Mouse (Mus musculus) forebrain, embryonic 16.5 days (tissue): Measurements from ENCODE around the gene Zfp935. TPM values are rescaled to one million over a fixed set of nuclear protein-coding genes. Genes with fewer than 3 reads are reported as not detected.
"Not testable (repeated sequence)": the region's sequence is repeated elsewhere in the genome, so short reads cannot be mapped to it uniquely, and the experiment has no call there.

ENCODE experiments used
- ATAC-seq: fragments of 200-750 bp; cut with Nextera tagmentation; 2 replicates; pipeline ENCODE4 v1.8.0; 2017; ENCODE audit warnings: mild to moderate bottlenecking, moderate library complexity
- H3K27ac ChIP-seq: fragments of 300-500 bp; sonication (generic); 2 replicates; pipeline ENCODE4 v1.5.1; 2014; ENCODE audit warnings: low read length, control low read depth
- H3K27me3 ChIP-seq: fragments of 300-500 bp; sonication (generic); replicated peaks from 2 replicates; pipeline ENCODE4 v1.6.1; 2014; ENCODE audit warnings: low read length; ENCODE audit not compliant: control insufficient read depth, insufficient read depth
- H3K36me3 ChIP-seq: fragments of 300-500 bp; sonication (generic); 2 replicates; pipeline ENCODE4 v1.6.1; 2014; ENCODE audit not compliant: control insufficient read depth, insufficient read depth
- H3K4me1 ChIP-seq: fragments of 300-500 bp; sonication (generic); replicated peaks from 2 replicates; pipeline ENCODE4 v1.6.1; 2014; ENCODE audit warnings: low read length; ENCODE audit not compliant: control insufficient read depth, insufficient read depth
- H3K4me2 ChIP-seq: fragments of 300-500 bp; sonication (generic); 2 replicates; pipeline ENCODE4 v1.6.1; 2014; ENCODE audit warnings: mild to moderate bottlenecking, low read length, control low read depth
- H3K4me3 ChIP-seq: fragments of 300-500 bp; sonication (generic); replicated peaks from 2 replicates; pipeline ENCODE4 v1.5.1; 2014; ENCODE audit warnings: mild to moderate bottlenecking, low read length, control low read depth
- H3K9ac ChIP-seq: fragments of 300-500 bp; sonication (generic); replicated peaks from 2 replicates; pipeline ENCODE4 v1.6.1; 2014; ENCODE audit warnings: low read depth, low read length, control low read depth
- H3K9me3 ChIP-seq: fragments of 300-500 bp; sonication (generic); 2 replicates; pipeline ENCODE4 v1.6.1; 2016; ENCODE audit warnings: low read length; ENCODE audit not compliant: control insufficient read depth
- WGBS: fragments of 180-500 bp; shearing (Covaris S2); extraction: QIAGEN DNeasy Blood & Tissue Kit; methylation state at CpG from one replicate; pipeline ENCODE4 v1.1.7; 2014; 5-methylcytosine and 5-hydroxymethylcytosine counted together
- polyA plus RNA-seq: library from polyadenylated mRNA; unstranded; fragments of >200 nt; fragmentation: Nextera tagmentation; extraction: Ambion mirVana; gene quantifications from 2 replicates; pipeline ENCODE4 v1.2.1, GENCODE M21; 2015

The Zfp935 gene
- not detected in 2 replicates for polyA plus RNA-seq

DNA sequence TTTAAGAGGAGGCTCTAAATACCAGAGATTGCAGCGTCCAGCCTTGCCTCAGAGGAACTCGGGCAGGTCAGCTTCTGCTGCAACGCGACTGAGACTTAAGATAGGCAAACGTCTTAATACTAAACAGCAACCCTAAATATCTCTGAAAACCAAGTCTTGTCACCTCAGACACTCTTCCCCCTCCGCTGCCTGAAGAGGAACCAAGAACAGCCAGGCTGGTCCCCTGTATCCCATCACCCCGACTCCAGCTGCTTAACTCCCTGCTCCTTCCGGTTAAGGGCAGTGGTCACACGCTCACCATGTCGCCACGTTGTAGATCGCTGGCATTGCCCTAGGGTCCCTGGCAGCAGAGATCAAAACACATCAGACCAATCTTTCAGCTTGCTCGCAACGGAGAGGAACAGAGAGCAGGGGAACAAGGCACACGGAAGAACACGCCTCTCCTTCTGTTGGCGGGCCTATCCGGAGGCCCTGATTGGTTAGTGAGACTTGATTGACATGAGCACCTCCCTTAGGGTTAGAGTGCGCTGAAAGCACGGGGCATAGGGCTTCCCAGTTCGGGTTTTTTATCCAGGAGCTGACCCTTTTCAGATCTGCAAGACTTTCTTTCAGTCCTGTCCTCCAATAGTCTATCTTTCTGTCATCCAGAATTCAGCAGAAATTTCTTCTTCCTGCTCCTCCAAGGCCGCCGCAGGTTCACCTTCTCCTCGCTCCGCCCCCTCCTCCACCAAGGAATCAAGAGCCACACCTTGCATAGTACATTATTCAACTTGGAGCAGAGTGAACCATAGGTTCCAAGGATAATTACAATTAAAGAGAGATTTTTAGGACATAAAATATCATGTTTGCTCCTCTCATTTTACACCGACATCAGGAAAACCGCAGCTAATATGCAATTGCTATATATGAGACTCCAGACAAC, at the start of gene Zfp935:
Zfp935 (minus strand) TSS at position 323 of the 922 bp plus-strand sequence.
- H3K4me2 ChIP-seq, result peak within 1 kb of the TSS; percentile 39
- not testable (repeated sequence) for H3K4me1 ChIP-seq, H3K36me3 ChIP-seq, H3K27ac ChIP-seq, H3K27me3 ChIP-seq, H3K9me3 ChIP-seq
- peak within 1 kb of the TSS; percentile 52 for H3K9ac ChIP-seq
- 2% methylated on average over 25 of the region's 27 CpGs for WGBS
- ATAC-seq, result peak; percentile 59; the same call in 1 of the 2 replicates
- H3K4me3 ChIP-seq, result peak within 1 kb of the TSS; percentile 44

DNA sequence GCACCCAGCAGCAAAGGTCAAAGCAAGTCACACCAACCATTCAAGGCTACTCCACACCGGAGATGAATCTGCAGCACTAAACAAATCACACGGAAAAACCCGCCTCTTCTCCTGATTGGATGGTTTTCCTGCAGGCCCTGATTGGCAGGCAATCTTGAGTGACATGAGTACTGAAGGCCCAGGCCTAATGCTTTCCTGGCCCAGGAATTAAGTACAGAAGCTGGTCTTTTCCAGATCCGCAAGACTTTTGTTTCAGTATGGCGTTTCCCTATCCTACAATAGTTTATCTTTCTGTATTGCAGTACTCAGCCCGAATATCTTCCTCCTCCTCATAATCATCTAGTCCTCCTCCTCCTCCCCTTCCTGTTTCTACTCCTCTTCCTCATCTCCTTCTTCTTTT, 12.8 kb upstream of the Zfp935 start, which contains the start of gene Zfp934:
Zfp934 (minus strand) TSS at position 101 of the 400 bp plus-strand sequence.
- ATAC-seq, H3K9me3 ChIP-seq, H3K4me2 ChIP-seq, H3K27ac ChIP-seq, H3K36me3 ChIP-seq, H3K27me3 ChIP-seq, H3K9ac ChIP-seq, H3K4me3 ChIP-seq, H3K4me1 ChIP-seq: not testable (repeated sequence)
- 86% methylated on average over 3 of the region's 6 CpGs for WGBS

DNA sequence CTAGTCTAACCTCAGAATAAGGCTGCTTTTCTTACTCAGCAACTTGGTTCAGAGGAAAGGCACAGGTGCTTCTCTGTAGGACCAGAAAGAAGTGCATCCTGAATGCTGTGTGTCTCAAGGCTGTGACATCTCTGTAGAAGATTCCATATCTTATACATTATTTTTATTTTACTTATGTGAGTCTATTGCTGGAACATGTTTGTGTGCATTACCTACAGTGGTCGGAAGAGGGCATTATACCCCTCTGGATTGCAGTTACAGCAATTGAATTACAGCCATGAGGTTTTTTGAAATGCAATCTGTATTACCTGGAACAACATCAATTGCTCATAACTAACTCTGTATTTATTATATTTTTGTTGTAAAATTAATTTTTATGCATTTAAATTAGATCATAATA, 3.4 kb upstream of the Zfp935 start:
- not testable (repeated sequence) for H3K4me3 ChIP-seq, H3K27ac ChIP-seq, H3K4me1 ChIP-seq, H3K4me2 ChIP-seq, H3K9me3 ChIP-seq, ATAC-seq, H3K9ac ChIP-seq, H3K36me3 ChIP-seq, H3K27me3 ChIP-seq
- 29% methylated on average over 1 of the region's 1 CpGs for WGBS

DNA sequence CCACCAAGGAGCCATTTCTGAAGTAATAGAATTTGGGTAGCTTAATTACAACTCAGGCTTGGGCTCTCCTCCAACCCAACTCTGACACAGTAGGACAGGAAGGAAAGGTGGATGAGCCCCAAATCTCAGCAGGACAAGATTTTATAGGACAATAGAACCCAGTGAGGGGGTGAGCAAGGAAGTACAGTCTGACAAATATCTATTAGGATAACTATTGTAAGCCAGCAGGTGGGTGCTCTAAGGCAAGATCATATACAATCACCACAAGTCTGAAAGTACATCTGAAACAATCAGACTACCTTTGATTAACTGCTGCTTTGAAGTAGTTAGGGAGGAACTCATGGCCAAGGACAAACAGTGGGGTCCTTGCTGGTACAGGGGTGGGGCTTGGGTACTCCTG, 28.2 kb downstream of the Zfp935 start:
- H3K36me3 ChIP-seq, H3K27me3 ChIP-seq, H3K9ac ChIP-seq, H3K9me3 ChIP-seq, H3K27ac ChIP-seq, ATAC-seq, H3K4me1 ChIP-seq, H3K4me2 ChIP-seq, H3K4me3 ChIP-seq: not testable (repeated sequence)

- H3K4me3 ChIP-seq, H3K4me2 ChIP-seq, H3K9me3 ChIP-seq, H3K9ac ChIP-seq, ATAC-seq, H3K36me3 ChIP-seq, H3K27me3 ChIP-seq, H3K4me1 ChIP-seq, H3K27ac ChIP-seq: not testable (repeated sequence)
- 92% methylated on average over 1 of the region's 1 CpGs for WGBS
Measured at GRCm38 (mm10) chr13:62510641-62511420, 47.5 kb downstream of the Zfp935 start.

GRCm38 (mm10) chr13:62472661-62473060, 85.7 kb downstream of the Zfp935 start:
- not testable (repeated sequence) for H3K4me2 ChIP-seq, H3K4me3 ChIP-seq, H3K36me3 ChIP-seq, H3K27me3 ChIP-seq, ATAC-seq, H3K9me3 ChIP-seq, H3K27ac ChIP-seq, H3K4me1 ChIP-seq, H3K9ac ChIP-seq
- WGBS, result 96% methylated on average over 8 of the region's 8 CpGs

- not testable (repeated sequence) for H3K9me3 ChIP-seq, H3K4me2 ChIP-seq, H3K4me1 ChIP-seq, H3K36me3 ChIP-seq, H3K4me3 ChIP-seq, ATAC-seq, H3K9ac ChIP-seq, H3K27ac ChIP-seq, H3K27me3 ChIP-seq
Measured at GRCm38 (mm10) chr13:62469947-62470346, 88.4 kb downstream of the Zfp935 start.

DNA sequence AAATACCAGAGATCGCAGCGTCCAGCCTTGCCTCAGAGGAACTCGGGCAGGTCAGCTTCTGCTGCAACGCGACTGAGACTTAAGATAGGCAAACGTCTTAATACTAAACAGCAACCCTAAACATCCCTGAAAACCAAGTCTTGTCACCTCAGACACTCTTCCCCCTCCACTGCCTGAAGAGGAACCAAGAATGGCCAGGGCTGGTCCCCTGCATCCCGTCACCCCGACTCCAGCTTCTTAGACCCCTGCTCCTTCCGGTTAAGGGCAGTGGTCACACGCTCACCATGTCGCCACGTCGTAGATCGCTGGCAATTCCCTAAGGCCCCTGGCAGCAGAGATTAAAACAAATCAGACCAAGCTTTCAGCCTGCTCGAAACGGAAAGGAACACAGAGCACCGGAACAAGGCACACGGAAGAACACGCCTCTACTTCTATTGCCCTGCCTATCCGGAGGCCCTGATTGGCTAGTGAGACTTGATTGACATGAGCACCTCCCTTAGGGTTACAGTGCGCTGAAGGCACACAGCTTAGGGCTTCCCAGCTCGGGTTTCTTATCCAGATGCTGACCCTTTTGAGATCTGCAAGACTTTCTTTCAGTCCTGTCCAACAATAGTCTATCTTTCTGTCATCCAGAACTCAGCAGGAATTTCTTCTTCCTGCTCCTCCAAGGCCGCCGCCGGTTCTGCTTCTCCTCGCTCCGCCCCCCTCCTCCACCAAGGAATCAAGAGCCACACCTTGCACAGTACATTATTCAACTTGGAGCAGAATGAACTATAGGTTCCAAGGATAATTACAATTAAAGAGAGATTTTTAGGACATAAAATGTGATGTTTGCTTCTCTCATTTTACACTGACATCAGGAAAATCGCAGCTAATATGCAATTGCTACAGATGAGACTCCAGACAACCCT, 91.6 kb downstream of the Zfp935 start, which contains the start of gene Gm49359:
Gm49359 (minus strand) TSS at position 409 of the 911 bp plus-strand sequence.
- ATAC-seq, result peak; percentile 100
- H3K4me2 ChIP-seq, result peak within 1 kb of the TSS; percentile 43

More for the DNA sequence above, 91.6 kb downstream of the Zfp935 start, which contains the start of gene Gm49359:
- WGBS, result 2% methylated on average over 28 of the region's 28 CpGs
- not testable (repeated sequence) for H3K9me3 ChIP-seq, H3K36me3 ChIP-seq, H3K27me3 ChIP-seq, H3K4me1 ChIP-seq
- peak within 1 kb of the TSS; percentile 54 for H3K4me3 ChIP-seq
- peak within 1 kb of the TSS; percentile 63 for H3K27ac ChIP-seq
- H3K9ac ChIP-seq, result peak within 1 kb of the TSS; percentile 66
